Mouse (Mus musculus): ENCODE measurements around the gene Cpeb2.

- TF ChIP-seq CTCF (IDR thresholded peaks at IDR 0.05; ENCODE audit: borderline replicate concordance, insufficient read depth, low read length), result no peak
- TF ChIP-seq POLR2A (IDR thresholded peaks at IDR 0.05; ENCODE audit: low read depth, low read length), result no peak
Observed at GRCm38 (mm10) chr5:43183556-43183955, 49.4 kb upstream of the Cpeb2 start.
